Mouse (Mus musculus) liver, adult 2 months (tissue): ENCODE data around the gene Acer3.

Experiments used
- CTCF ChIP-seq: fragments of 200-500 bp; IDR thresholded peaks from 2 replicates; pipeline ENCODE4 v1.5.1; 2011; ENCODE audit warnings: low read depth, low read length, control low read depth
- POLR2A ChIP-seq: fragments of 200-500 bp; IDR thresholded peaks from 2 replicates; pipeline ENCODE4 v1.6.1; 2011; ENCODE audit warnings: low read length, control low read depth; ENCODE audit not compliant: insufficient read depth; ENCODE audit errors: extremely low read depth

GRCm38 (mm10) chr7:98361662-98362061 lies 40.7 kb upstream of the Acer3 start:
- TF ChIP-seq CTCF (no peak), POLR2A (no peak)
